Mouse (Mus musculus) E14TG2a.4 (cell line): ENCODE data around the gene Cdh15.

Source experiments
- CTCF ChIP-seq: conservative IDR thresholded peaks from 2 replicates; pipeline ENCODE4 v1.5.1; 2014; ENCODE audit warnings: low read length
- NANOG ChIP-seq: IDR thresholded peaks from 2 replicates; pipeline ENCODE4 v1.6.1; 2014; ENCODE audit warnings: borderline replicate concordance, low read length, mixed read lengths
- POU5F1 ChIP-seq: IDR thresholded peaks from 2 replicates; pipeline ENCODE4 v1.6.1; 2014; ENCODE audit warnings: low read length, borderline replicate concordance

DNA sequence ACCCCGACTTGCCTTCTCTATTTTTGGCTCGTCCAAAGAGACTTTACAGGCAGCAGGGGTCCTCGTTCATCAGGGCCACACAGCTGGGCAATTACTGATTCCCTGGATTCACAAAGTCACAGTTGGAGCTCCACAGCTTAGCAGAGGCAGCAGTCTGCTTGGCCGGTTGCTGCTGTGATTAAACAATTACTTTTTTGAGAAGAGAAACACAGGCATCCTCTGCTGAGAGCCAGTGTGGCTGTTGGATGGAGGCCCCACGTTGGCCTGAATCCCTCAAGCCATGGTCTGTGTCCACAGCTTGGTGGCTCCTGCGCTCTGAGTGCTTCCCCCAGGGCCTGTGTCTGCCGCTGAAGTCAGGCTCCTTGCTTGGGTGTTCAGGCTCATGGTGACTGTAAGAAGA lies 33.2 kb upstream of the Cdh15 start:
- no peak for TF ChIP-seq CTCF
- TF ChIP-seq POU5F1: no peak
- TF ChIP-seq NANOG: no peak; the same call in 1 of the 2 replicates
